Mouse (Mus musculus) embryonic facial prominence, embryonic 14.5 days (tissue): ENCODE measurements around the gene Fbln1. TPM values are rescaled to one million over a fixed set of nuclear protein-coding genes. Genes with fewer than 3 reads are reported as not detected.

Experiments used
- ATAC-seq: fragments of 200-750 bp; cut with Nextera tagmentation; 2 replicates; pipeline ENCODE4 v1.8.0; 2017; ENCODE audit warnings: low read depth, moderate number of reproducible peaks, moderate TSS enrichment
- DNase-seq: peaks from one replicate; pipeline ENCODE4 v3.0.0-alpha.2; 2015; ENCODE audit warnings: low spot score
- H3K27ac ChIP-seq: fragments of 300-500 bp; sonication (generic); replicated peaks from 2 replicates; pipeline ENCODE4 v1.5.1; 2014; ENCODE audit warnings: low read depth, mild to moderate bottlenecking, low read length, moderate library complexity
- H3K27me3 ChIP-seq: fragments of 300-500 bp; sonication (generic); replicated peaks from 2 replicates; pipeline ENCODE4 v1.6.1; 2014; ENCODE audit warnings: low read length; ENCODE audit not compliant: control insufficient read depth, insufficient read depth
- H3K36me3 ChIP-seq: fragments of 300-500 bp; sonication (generic); 2 replicates; pipeline ENCODE4 v1.6.1; 2014; ENCODE audit warnings: low read length, mixed read lengths; ENCODE audit not compliant: control insufficient read depth, insufficient read depth
- H3K4me1 ChIP-seq: fragments of 300-500 bp; sonication (generic); 2 replicates; pipeline ENCODE4 v1.6.1; 2014; ENCODE audit warnings: antibody characterized with exemption, low read length; ENCODE audit not compliant: control insufficient read depth, insufficient read depth
- H3K4me2 ChIP-seq: fragments of 300-500 bp; sonication (generic); 2 replicates; pipeline ENCODE4 v1.6.1; 2014; ENCODE audit warnings: low read depth, mild to moderate bottlenecking, low read length, moderate library complexity, mixed read lengths
- H3K4me3 ChIP-seq: fragments of 300-500 bp; sonication (generic); 2 replicates; pipeline ENCODE4 v1.5.1; 2014; ENCODE audit warnings: low read depth, mild to moderate bottlenecking, low read length
- H3K9ac ChIP-seq: fragments of 300-500 bp; sonication (generic); 2 replicates; pipeline ENCODE4 v1.6.1; 2014; ENCODE audit warnings: low read depth, mild to moderate bottlenecking, low read length, moderate library complexity, mixed read lengths
- H3K9me3 ChIP-seq: fragments of 300-500 bp; sonication (generic); 2 replicates; pipeline ENCODE4 v1.6.1; 2016; ENCODE audit warnings: low read length; ENCODE audit not compliant: control insufficient read depth
- WGBS: fragments of 180-500 bp; shearing (Covaris S2); extraction: QIAGEN DNeasy Blood & Tissue Kit; methylation state at CpG from one replicate; pipeline ENCODE4 v1.1.7; 2014; 5-methylcytosine and 5-hydroxymethylcytosine counted together
- polyA plus RNA-seq: library from polyadenylated mRNA; unstranded; fragments of >200 nt; fragmentation: Nextera tagmentation; extraction: Ambion mirVana; gene quantifications from 2 replicates; pipeline ENCODE4 v1.2.1, GENCODE M21; 2014

Gene Fbln1
- polyA plus RNA-seq, 1 experiment from 2014 or later = 235 TPM

- 68% methylated on average over 4 of the region's 4 CpGs for WGBS
- Histone ChIP-seq H3K27ac (no peak overlapping the region), H3K9ac (no peak overlapping the region), H3K36me3 (peaks cover 83% of the 10 kb centered on the region), H3K27me3 (no peaks in the 10 kb centered on the region), H3K9me3 (no peaks in the 10 kb centered on the region), H3K4me3 (no peak overlapping the region), H3K4me1 (no peaks in the 10 kb centered on the region), H3K4me2 (no peak overlapping the region)
- DNase-seq = peak; percentile 82
- ATAC-seq = peak; percentile 72
Measured at GRCm38 (mm10) chr15:85233690-85234089, 27.9 kb downstream of the Fbln1 start.

GRCm38 (mm10) chr15:85238821-85239745 is 33.3 kb downstream of the Fbln1 start:
- Histone ChIP-seq H3K9ac (no peak overlapping the region), H3K27ac (no peak overlapping the region), H3K36me3 (peaks cover 85% of the 10 kb centered on the region), H3K9me3 (no peaks in the 10 kb centered on the region), H3K27me3 (no peaks in the 10 kb centered on the region), H3K4me1 (no peaks in the 10 kb centered on the region), H3K4me3 (no peak overlapping the region), H3K4me2 (no peak overlapping the region)
- 88% methylated on average over 22 of the region's 22 CpGs for WGBS
- DNase-seq (no peak), ATAC-seq (no peak)

DNA sequence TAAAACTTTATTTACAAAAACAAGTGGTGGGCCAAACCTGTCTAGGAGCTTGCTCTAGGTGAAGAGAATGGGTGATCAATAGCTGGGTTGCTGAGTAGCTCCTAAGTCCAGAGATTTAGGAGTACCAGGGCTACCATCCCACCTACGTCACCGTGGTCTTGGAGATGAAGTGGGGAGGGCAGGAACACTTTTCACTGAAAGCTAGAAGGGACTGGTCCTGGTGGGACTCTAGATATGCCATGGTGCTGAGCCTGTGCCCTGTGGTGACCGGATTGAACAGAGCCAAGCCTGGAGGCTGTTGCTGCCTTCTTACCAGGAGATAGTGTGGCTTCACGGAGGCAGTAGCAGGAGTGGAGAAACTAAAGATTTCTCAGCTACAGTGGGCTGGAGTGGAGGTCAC is 34.3 kb downstream of the Fbln1 start:
- Histone ChIP-seq H3K27me3 (no peaks in the 10 kb centered on the region), H3K9ac (no peak overlapping the region), H3K4me1 (no peaks in the 10 kb centered on the region), H3K4me3 (no peak overlapping the region), H3K4me2 (no peak overlapping the region), H3K36me3 (peaks cover 90% of the 10 kb centered on the region), H3K9me3 (no peaks in the 10 kb centered on the region), H3K27ac (no peak overlapping the region)
- ATAC-seq (no peak), DNase-seq (no peak)
- 96% methylated on average over 4 of the region's 4 CpGs for WGBS

DNA sequence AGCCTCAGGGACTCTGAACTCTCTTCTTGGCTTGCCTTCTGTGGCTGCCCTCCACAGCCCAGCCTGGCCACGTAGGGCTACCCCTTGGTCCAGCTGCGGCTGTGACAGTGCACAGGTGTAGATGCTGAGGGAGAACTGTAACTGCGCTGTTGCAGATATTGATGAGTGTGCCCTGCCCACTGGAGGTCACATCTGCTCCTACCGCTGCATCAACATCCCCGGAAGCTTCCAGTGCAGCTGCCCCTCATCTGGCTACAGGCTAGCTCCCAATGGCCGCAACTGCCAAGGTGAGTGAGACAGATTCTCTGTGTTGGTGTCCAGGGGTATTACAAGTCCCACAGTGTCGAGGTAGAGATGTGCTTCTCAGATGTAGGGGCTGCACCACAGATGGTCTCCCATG is 36.1 kb downstream of the Fbln1 start:
- ATAC-seq (no peak), DNase-seq (no peak)
- H3K27ac ChIP-seq = no peak overlapping the region
- H3K36me3 ChIP-seq = peaks cover 96% of the 10 kb centered on the region
- H3K9ac ChIP-seq = no peak overlapping the region
- no peaks in the 10 kb centered on the region for H3K27me3 ChIP-seq
- H3K9me3 ChIP-seq = no peaks in the 10 kb centered on the region
- WGBS = 86% methylated on average over 7 of the region's 7 CpGs
- H3K4me3 ChIP-seq = no peak overlapping the region
- H3K4me2 ChIP-seq = no peak overlapping the region
- no peaks in the 10 kb centered on the region for H3K4me1 ChIP-seq

- H3K4me1 ChIP-seq = no peaks in the 10 kb centered on the region
- no peak for ATAC-seq
- no peak overlapping the region for H3K4me3 ChIP-seq
- no peak overlapping the region for H3K4me2 ChIP-seq
- H3K9ac ChIP-seq = no peak overlapping the region
- DNase-seq = no peak
- no peaks in the 10 kb centered on the region for H3K9me3 ChIP-seq
- H3K27ac ChIP-seq = no peak overlapping the region
- H3K27me3 ChIP-seq = no peaks in the 10 kb centered on the region
- peaks cover 77% of the 10 kb centered on the region for H3K36me3 ChIP-seq
- WGBS = 91% methylated on average over 13 of the region's 13 CpGs
Measured at GRCm38 (mm10) chr15:85244414-85245161, 38.8 kb downstream of the Fbln1 start.

- 86% methylated on average over 5 of the region's 5 CpGs for WGBS
- ATAC-seq = no peak
Measured at GRCm38 (mm10) chr15:85245241-85246010, 39.7 kb downstream of the Fbln1 start.

GRCm38 (mm10) chr15:85246016-85246415 is 40.3 kb downstream of the Fbln1 start:
- peaks cover 70% of the 10 kb centered on the region for H3K36me3 ChIP-seq

More at GRCm38 (mm10) chr15:85245241-85246010, 39.7 kb downstream of the Fbln1 start:
- Histone ChIP-seq H3K27me3 (no peaks in the 10 kb centered on the region), H3K27ac (no peak overlapping the region), H3K4me1 (no peaks in the 10 kb centered on the region), H3K36me3 (peaks cover 70% of the 10 kb centered on the region), H3K4me2 (no peak overlapping the region), H3K9ac (no peak overlapping the region), H3K4me3 (no peak overlapping the region), H3K9me3 (no peaks in the 10 kb centered on the region)
- no peak for DNase-seq

GRCm38 (mm10) chr15:85246936-85247335 is 41.2 kb downstream of the Fbln1 start:
- Histone ChIP-seq H3K4me1 (no peaks in the 10 kb centered on the region), H3K27me3 (no peaks in the 10 kb centered on the region), H3K4me3 (no peak overlapping the region), H3K4me2 (no peak overlapping the region), H3K36me3 (peaks cover 70% of the 10 kb centered on the region), H3K9ac (no peak overlapping the region), H3K9me3 (no peaks in the 10 kb centered on the region), H3K27ac (no peak overlapping the region)
- DNase-seq (no peak), ATAC-seq (no peak)
- 64% methylated on average over 6 of the region's 6 CpGs for WGBS

More at GRCm38 (mm10) chr15:85246016-85246415, 40.3 kb downstream of the Fbln1 start:
- no peaks in the 10 kb centered on the region for H3K4me1 ChIP-seq
- H3K9me3 ChIP-seq = no peaks in the 10 kb centered on the region
- no peaks in the 10 kb centered on the region for H3K27me3 ChIP-seq
- WGBS = 90% methylated on average over 5 of the region's 5 CpGs
- ATAC-seq (no peak), DNase-seq (no peak)
- H3K4me3 ChIP-seq = no peak overlapping the region
- no peak overlapping the region for H3K4me2 ChIP-seq
- no peak overlapping the region for H3K27ac ChIP-seq
- H3K9ac ChIP-seq = no peak overlapping the region
